Mouse (Mus musculus): Measurements from ENCODE around the gene Tnxb.
A peak's percentile ranks its signal among the peaks of the same experiment; 100 is the strongest.
"Not testable (repeated sequence)": the region's sequence is repeated elsewhere in the genome, so short reads cannot be mapped to it uniquely, and the experiment has no call there.

Gene Tnxb

GRCm38 (mm10) chr17:34685120-34686110 is 15.1 kb downstream of the Tnxb start:
- DNase-seq (ENCODE audit: low read depth), result peak; percentile 90

GRCm38 (mm10) chr17:34688889-34689288 is 18.6 kb downstream of the Tnxb start:
- DNase-seq (ENCODE audit: low read depth), result no peak

GRCm38 (mm10) chr17:34690458-34690857 is 20.1 kb downstream of the Tnxb start:
- no peak for DNase-seq (ENCODE audit: low read depth)

- no peak for DNase-seq (ENCODE audit: low read depth)
Measured at GRCm38 (mm10) chr17:34692906-34693305, 22.6 kb downstream of the Tnxb start.

- no peak for DNase-seq (ENCODE audit: low read depth)
Measured at GRCm38 (mm10) chr17:34699575-34700408, 29.5 kb downstream of the Tnxb start.

GRCm38 (mm10) chr17:34700671-34701071 is 30.3 kb downstream of the Tnxb start:
- peak; percentile 63 for DNase-seq (ENCODE audit: low read depth)

GRCm38 (mm10) chr17:34706476-34706875 is 36.1 kb downstream of the Tnxb start:
- DNase-seq (ENCODE audit: low read depth), result not testable (repeated sequence)

GRCm38 (mm10) chr17:34712951-34713350 is 42.6 kb downstream of the Tnxb start:
- peak; percentile 58 for DNase-seq (ENCODE audit: low read depth)

GRCm38 (mm10) chr17:34714181-34714907 is 44.0 kb downstream of the Tnxb start:
- DNase-seq (ENCODE audit: low read depth), result not testable (repeated sequence)

- DNase-seq (ENCODE audit: low read depth), result not testable (repeated sequence)
Measured at GRCm38 (mm10) chr17:34714908-34715445, 44.6 kb downstream of the Tnxb start.

GRCm38 (mm10) chr17:34715451-34715850 is 45.1 kb downstream of the Tnxb start:
- not testable (repeated sequence) for DNase-seq (ENCODE audit: low read depth)

GRCm38 (mm10) chr17:34716247-34716646 is 45.9 kb downstream of the Tnxb start:
- no peak for DNase-seq (ENCODE audit: low read depth)

GRCm38 (mm10) chr17:34717401-34717800 is 47.1 kb downstream of the Tnxb start:
- DNase-seq (ENCODE audit: low read depth), result no peak

GRCm38 (mm10) chr17:34719886-34720285 is 49.6 kb downstream of the Tnxb start:
- not testable (repeated sequence) for DNase-seq (ENCODE audit: low read depth)

- not testable (repeated sequence) for DNase-seq (ENCODE audit: low read depth)
Measured at GRCm38 (mm10) chr17:34722238-34722637, 51.9 kb downstream of the Tnxb start.

- DNase-seq (ENCODE audit: low read depth), result peak; percentile 5
Measured at GRCm38 (mm10) chr17:34723066-34723465, 52.7 kb downstream of the Tnxb start.

GRCm38 (mm10) chr17:34727887-34728286 is 57.6 kb downstream of the Tnxb start:
- DNase-seq (ENCODE audit: low read depth), result no peak

GRCm38 (mm10) chr17:34729155-34729554 is 58.8 kb downstream of the Tnxb start:
- DNase-seq (ENCODE audit: low read depth), result not testable (repeated sequence)

GRCm38 (mm10) chr17:34729779-34730553 is 59.6 kb downstream of the Tnxb start:
- not testable (repeated sequence) for DNase-seq (ENCODE audit: low read depth)

GRCm38 (mm10) chr17:34737466-34737865 is 67.1 kb downstream of the Tnxb start:
- not testable (repeated sequence) for DNase-seq (ENCODE audit: low read depth)

- DNase-seq (ENCODE audit: low read depth), result not testable (repeated sequence)
Measured at GRCm38 (mm10) chr17:34739708-34740107, 69.4 kb downstream of the Tnxb start.

Data from 416B (cell line).